Mouse (Mus musculus) cortical plate, adult 2 months (tissue): ENCODE data around the gene Mast4.

Experiments used
- CTCF ChIP-seq: fragments of 200-500 bp; IDR thresholded peaks from 2 replicates; pipeline ENCODE4 v1.5.1; 2011; ENCODE audit warnings: mild to moderate bottlenecking, control low read depth, low read length; ENCODE audit not compliant: insufficient read depth; ENCODE audit errors: extremely low read depth
- POLR2A ChIP-seq: fragments of 200-500 bp; IDR thresholded peaks from 2 replicates; pipeline ENCODE4 v1.6.1; 2011; ENCODE audit warnings: mild to moderate bottlenecking, low read length, control low read depth; ENCODE audit not compliant: insufficient read depth; ENCODE audit errors: extremely low read depth

DNA sequence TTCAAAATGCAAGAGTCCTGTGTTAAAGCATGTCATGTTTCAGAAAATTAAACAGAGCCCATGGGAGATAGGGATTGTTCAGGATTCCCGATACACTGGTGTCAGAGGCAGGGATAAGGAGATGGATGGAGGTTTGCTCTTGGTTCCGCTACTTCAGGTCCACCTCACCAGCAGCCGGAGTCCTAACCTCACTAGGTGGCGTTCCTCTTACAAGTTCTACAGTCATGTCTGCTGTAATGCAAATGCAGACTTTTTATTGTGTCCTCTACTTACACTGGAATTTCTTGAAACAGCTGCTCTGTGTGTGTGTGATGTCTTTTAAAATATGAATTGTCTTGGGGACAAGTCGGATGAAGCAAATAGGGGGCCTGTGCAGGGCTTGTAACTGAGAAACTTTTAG, 239.7 kb downstream of the Mast4 start:
- TF ChIP-seq POLR2A (no peak), CTCF (no peak)
